Mouse (Mus musculus) adrenal gland, adult (tissue): ENCODE results near the gene Garem2.
A peak's percentile ranks its signal among the peaks of the same experiment; 100 is the strongest.

Experiments
- DNase-seq, 2 experiments: peaks; one replicate each; pipeline ENCODE4 v3.0.0; 2022 to 2023; ENCODE audit warnings: low spot score in 1 of 2; ENCODE audit not compliant: inconsistent age in 2 of 2

Gene Garem2

DNA sequence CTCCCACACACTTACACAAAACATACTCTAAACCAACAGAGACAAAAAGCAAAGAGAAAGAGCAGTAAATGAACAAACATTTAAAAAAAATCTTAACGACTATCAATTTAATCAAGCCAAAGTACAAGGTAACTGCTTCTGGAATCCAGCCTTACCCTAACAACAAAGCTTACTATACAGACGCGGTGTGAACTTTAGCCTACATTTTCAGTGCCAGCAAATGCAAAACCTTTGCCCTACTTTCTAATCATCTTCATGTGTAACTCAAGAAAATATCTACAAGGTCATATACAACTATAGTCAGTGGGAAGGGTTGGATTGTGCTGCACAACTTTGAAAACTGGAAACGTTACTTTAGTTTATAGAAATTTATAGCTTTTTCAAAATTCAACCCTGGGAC lies 47.0 kb downstream of the Garem2 start:
- DNase-seq, result peak in 1 of 2 experiments; percentile 78

DNA sequence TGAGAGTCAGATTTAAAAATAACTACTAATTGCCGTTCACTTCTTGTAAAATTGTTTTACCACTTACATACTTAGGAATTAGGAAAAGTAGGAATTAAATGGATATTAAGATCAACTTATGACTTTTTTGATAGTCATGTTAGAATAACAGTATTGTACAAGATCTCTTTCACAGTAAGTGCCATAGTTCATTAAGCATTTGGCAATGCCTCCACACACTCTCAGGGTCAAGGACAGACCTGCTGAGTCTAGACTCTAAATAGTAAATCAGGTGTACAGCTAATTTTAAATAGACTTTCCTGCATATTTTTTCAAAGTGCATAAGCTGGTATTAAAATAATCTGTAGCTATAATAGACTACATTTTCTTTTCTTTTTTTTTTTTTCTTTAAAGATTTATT lies 47.5 kb downstream of the Garem2 start:
- peak in 1 of 2 experiments; percentile 56 for DNase-seq

DNA sequence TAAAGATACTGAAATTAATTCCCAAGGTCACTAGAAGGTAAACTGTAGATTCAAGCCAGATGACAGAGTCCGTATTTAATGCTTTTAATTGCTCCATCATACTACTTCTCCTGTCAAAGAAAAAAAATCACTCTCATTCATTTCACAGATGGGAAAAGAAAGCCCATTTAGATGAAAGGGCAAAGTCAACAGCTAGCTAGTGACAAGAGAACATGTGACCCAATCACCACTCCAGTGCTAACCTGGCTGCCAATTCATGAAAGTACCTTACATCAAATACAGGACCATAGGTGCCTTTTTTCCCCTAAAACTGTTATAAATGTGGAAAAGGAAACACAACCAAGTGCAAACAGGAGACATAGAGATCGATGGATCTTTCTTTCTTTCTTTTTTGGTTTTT lies 48.3 kb downstream of the Garem2 start:
- DNase-seq, result peak in 1 of 2 experiments; percentile 40

DNA sequence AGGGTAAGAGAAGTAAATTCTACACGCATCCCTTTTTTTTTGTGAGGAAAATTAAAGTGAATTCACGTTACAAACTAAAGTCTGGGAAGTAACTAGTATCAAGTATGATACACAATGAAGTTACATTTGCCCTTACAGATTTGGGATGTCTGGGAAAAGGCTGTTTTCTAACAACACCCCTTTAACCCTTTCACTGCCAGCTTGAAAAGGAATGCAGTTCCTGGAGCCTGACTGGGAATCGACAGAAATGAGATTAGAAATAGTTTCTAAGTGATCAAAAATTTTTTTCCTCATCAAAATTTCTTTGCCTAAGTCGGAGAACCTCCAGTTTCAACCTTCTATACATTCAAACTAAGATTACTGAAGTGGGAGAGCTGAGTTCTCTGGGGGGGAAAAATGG lies 49.1 kb downstream of the Garem2 start:
- DNase-seq, result no peak

DNA sequence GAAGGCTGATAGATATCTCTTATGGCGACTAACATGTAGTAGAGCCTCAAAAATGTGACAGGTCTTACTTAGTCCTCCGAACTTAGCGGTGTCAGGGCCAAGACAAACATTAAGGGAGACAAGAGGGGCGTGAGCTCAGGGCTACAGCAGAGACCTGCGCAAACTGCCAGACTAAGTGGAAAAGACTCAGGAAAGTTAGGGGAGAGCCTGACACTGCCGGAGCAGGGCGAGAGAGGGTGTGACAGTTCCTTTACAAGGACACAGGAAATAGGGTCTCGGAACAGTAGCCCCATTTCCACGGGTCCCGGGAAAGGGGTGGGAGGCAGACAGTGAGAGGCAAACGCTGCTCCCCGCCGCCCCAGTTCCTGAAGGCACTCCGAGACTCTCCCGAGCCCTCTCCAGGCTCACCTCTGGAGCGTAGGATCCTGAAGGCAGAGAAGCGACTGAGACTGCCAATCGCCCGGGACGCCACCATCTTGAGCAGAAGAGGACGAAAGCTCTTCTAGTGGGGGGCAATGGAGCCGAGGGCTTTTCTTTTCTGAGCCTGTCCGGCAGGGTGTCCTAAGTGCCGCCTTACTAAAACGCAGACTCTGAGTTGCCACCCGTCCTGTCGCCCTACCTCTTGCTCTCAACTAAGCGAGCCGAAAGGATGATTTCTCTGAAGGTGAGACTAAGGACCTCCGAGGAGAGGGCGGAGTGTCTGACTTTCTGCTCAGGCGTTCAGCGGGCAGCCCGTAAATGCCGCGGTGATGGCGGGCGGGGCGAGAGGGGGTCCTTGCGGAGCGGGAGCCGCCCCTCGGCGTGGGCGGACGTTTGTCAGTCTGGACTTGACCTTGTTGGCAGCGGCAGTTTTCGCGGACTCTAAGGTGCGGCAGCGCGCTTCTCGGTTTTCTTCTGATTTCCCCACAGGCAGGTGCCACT lies 49.8 kb downstream of the Garem2 start, which contains the start of the genes Hadha and Hadhb:
TSS of gene Hadha (minus strand) at position 689 of the 921 bp plus-strand sequence.
TSS of gene Hadhb (plus strand) at position 775 of the 921 bp plus-strand sequence.
- peak; percentile 94 to 99 for DNase-seq

DNA sequence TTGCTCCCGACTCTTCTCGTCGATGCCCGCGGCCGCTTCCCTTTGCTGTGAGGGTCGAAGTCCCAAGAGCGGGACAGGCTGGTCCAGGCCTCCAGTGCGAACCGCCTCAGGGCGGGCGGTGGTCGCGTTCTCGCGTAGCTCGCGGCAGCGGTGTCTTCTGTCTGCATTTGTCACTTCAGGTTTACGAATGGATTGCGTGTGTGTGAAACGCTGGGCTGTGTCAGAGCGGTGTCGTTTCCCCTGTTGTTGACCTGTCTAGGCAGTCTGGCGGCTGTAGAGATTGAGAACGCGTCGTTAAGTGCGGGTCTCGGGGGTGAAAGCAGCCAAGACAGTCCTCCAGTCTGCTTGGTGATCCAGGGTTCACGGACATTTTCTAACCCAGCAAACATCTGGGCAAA lies 50.4 kb downstream of the Garem2 start:
- no peak for DNase-seq

DNA sequence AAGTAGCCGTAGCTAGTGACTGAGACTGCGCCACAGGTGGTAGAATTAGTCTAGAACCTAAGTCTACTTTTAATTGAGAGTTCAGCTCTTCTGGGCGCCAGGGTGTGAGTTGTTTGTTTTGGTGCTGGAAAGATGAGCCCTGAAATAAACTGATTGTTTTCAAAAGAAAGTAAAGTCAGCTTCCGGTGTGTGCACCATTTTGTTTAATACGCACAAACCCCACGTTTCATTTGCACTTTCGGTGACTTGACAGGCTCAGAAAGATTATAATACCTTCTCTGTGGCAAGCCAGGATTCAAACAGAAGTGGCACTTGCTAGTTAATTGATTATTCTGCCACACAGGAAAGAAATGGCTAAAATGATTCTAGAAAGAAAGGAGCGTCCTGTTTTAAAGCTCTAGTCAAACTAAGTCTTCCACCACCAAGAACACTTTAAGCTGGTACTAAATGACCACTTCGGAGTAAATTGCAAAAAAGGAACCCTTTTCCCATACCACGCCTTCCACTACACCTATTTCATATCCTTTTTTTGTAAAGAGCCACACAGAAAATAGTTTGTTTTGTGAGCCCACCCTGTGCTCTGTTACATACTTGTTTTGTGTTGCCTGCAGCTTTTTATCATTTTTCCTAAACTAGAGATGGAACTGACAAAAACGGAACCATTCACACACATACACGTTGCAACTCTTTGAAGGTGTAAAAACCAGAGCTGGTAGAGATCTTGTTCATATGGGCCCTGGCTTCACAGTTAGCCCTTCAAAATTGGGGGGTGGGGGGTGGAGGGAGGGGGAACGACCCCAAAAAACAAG lies 51.1 kb downstream of the Garem2 start:
- DNase-seq, result no peak

DNA sequence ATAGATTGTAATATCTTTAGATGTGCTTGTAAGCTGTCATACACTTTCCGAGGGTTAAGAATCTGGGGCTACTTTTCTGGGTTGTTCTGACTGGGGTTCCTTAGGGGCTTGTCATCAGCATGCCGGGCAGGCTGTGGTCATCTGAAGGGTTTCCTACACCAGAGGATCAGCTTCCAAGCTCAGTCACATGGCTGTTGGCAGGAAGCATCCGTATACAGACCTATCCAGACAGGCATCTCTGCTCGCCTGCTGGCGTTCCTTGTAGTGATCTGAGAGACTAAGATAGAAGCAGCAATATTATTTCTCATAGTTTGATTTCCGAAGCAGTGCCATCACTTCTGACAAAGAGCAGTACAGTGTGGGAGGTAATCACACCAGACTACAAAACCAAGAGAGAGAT lies 54.6 kb downstream of the Garem2 start:
- DNase-seq, result no peak

DNA sequence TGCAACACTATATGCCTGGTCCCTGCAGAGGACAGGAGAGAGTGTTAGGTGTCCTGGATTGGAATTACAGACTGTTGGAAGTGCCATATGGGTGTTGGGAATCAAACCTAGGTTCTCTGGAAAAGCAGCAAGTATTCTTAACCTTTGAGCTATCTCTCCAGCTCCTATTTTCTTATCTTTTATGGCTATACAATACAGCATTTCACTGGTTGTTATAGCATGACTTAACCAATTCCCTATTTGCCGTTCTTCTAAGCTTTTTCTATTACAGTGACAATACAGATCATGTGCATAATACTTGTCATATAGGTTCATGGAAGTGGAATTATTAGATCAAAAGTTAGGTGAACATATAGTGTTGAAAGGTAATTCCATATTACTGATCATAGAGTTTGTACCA lies 56.9 kb downstream of the Garem2 start:
- DNase-seq, result no peak

DNA sequence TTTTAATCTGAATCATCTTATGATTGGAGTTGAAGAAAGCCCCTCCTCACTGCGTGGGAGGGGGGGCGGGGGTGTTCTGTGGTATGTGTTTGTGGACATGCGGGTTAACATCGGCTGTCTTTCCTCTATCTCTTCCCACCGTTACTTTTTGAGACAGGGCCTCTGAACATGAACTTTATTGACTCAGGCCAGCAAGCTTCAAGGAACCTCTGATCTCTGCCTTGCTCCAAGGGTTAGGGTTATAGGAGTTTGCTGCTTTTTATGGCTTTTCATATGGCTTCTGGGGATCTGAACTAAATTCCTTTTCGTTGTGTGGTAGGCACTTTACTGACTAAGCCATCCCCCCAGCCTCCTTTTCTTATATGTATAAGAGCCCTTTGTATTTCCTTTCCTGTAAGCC lies 57.4 kb downstream of the Garem2 start:
- DNase-seq, result no peak

DNA sequence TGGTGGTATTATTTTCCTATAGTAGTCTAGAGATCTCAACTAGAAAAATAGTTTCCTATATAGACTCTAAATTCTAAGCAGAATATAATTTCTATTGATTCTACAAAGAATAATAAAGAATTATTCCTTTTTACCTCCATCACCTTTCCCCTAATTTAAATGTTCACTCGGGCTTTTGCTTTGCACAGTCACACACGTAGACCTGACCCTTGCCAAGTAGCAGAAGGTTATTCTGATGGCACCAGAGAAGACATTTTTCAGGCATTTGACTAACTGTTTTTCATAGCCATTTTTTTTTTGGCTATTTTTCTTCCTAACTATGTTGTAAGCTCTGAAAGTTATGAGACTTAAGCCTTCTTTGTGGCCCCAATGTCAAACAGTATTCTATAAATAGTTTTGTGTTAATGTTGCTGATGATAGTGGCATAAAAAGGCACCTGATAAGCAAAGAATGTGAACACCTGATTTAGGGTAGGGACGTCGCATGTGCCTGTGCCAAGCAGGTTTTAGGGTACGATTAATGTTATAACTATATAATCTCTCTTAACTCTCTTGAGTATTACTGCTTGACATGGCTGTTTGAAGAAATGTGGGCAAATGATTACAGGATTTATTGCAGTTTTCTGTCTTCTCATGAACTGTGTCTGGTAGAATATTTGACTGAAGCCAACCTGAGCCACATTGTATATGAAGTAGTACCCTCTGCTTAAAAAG lies 60.4 kb downstream of the Garem2 start:
- no peak for DNase-seq
